Mouse (Mus musculus): Measurements from ENCODE around the gene Med13. TPM values are rescaled to one million over a fixed set of nuclear protein-coding genes. Genes with fewer than 3 reads are reported as not detected.
"Not testable (repeated sequence)": the region's sequence is repeated elsewhere in the genome, so short reads cannot be mapped to it uniquely, and the experiment has no call there.

The Med13 gene
- total RNA-seq, 2 experiments from 2014 or later: 57.9 to 60.9 TPM

DNA sequence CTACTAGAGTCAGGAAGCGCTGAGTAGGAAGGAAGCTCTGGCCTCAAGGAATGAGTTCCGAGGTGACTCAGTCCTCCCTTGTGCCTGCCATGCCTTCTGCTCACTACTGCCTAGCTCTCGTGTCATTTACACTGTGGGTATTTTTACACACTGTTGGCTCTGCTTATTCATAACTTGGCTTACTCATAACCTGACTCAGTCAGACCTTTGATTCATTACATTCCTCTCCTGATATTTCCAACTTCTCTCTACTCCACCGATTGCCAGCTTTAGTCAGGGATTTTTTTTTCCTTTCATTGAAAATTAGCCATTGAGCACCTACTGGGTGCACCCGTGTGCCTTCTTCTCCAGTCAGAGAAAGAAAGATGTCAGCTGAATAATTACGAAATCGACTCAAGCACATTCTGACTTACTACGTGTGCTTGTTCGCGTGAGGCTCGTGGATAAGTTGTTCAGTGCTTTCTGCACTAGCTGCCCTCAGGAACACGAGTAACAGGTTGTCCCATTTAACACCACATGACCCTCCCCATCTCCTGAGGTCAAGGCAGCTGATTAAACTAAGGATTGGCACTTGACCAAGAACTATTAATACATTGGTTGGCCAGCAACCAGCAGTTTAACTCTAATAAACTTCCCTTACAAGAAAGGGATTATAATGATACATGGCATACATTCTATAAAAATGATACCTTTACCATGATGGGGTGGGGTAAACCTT, 23.3 kb upstream of the Med13 start:
- no peak for DNase-seq (ENCODE audit: low spot score in 2 of 2)

DNA sequence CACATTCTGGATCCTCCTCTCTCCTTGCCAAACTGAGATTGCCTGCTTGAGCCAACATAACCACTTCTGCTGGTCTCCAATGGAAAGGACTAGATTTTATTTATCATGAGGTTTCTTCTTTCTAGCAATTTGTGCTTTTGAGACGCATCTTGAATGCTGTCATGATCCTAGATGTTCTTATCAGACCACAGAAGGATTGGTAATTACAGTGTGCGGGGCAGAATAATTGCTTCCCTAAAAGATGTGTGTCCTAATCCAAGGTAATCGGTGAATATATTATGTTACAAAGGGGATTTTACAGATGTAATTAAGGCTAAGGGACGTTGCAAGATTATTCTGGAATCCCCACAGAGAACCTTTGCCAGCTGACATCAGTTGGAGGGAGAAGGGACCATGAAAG, 21.6 kb upstream of the Med13 start:
- no peak for DNase-seq (ENCODE audit: low spot score in 2 of 2)

DNA sequence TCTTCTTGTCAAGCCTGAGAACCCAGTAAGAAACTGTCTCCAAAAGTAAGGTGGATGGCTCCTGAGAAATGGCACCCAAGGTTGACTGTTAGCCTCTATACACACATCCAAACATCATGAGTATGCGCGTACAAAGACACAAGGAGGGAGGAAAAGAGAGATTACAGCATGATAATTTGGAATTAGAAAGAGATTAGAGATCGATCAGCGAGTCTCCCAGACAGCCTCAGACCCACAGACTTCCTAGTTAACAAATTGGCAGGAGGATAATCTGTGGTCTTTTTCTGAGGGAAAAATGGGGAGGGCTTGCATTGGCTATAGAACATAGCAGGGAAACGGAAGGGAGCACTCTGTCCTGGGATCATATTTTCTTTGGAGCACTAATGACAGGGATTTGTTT, 20.4 kb upstream of the Med13 start:
- no peak for DNase-seq (ENCODE audit: low spot score in 2 of 2)

DNA sequence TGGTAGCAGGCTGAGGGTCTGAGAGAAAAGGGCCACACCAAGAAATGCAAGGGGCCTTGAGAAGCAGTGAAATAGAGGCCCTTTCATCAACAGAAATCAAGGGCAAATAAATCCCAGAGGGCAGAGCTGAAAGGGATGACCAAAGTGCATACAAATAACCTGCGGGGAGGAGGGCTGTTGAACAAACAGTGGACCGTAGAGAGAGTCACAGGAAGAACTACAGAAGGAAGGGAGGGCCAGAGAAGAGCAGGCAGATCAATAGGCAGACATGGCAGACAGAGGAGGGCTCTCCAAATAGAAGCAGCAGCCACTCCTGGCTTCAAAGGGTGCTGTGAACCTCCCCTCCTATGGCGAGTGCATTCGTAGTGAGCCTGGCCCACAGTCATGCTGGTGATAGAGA, 19.3 kb upstream of the Med13 start:
- DNase-seq (ENCODE audit: low spot score in 2 of 2): no peak

DNA sequence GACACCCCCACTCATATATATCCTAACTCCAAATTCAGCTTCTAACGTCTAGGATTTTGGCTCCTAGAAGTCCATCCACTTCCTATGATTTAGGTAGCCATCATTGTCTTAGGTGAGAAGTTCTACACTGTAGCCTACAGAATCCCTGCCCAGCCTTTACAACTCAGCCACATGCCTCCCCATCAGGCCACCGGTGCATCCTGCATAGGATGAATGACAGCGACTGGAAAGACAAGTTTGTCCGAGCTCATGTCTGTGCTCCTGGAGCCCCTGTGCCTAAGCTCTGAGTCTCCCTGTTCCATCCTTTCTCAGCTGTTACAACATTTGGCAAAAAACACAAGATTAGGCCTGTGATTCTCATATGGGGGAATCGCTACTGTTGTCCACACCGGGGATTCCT, 17.7 kb upstream of the Med13 start:
- DNase-seq (ENCODE audit: low spot score in 2 of 2): no peak

DNA sequence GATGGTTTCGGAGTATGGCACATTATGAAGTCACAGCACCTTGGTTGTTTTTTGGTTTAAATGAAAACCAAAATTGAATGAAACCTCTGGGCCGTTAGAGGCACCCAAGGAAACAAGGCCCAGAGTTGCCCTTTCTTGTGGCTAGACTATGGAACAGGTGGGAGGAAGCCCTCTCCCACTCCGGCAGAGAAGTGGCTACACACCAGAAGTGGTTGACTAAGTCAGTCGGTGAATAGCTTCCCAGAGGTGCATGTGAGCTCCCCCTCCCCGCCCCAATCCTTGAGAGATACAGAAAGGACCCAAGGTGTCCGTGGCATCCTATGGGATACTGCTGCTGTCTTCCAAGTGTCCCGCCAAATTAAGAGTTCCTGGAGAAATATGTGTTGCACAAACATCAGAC, 13.9 kb upstream of the Med13 start:
- DNase-seq (ENCODE audit: low spot score in 2 of 2): no peak

DNA sequence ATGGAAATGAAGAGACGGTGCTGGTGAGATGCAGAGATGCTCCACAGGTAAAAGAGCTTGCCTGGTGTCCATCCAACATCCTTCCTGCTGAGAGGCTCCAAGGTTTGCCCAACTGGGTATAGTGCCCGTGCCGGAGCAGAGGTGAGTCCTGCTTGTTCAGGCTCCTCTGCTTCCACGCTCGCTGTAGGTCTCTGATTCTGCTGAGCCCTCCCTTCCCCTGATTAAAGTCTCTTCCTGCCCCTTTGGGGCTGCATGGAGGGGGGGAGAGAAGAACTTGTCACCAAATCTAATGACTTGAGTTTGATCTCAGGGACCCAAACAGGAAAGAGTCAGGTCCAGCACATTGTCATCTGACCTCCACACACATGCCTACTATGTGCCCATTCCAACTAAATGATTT, 12.5 kb upstream of the Med13 start:
- DNase-seq (ENCODE audit: low spot score in 2 of 2): no peak

DNA sequence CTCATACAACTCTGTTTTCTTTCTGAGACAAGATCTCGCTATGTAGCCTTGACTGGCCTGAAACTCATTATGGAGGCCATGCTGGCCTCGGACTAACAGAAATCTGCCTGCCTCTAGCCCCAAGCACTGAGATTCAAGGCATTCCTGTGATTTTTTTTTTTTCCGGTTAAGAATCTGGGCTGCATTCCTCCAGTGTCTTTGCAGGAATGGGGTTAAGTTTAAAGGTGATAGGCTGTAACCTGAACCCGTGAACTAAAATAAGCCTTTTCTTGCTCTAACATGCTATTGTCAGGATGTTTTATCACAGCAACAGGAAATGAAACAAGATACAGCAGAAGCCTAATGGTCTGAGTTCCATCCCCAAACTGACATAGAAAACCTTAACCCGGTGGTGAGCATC, 11.6 kb upstream of the Med13 start:
- no peak for DNase-seq (ENCODE audit: low spot score in 2 of 2)

DNA sequence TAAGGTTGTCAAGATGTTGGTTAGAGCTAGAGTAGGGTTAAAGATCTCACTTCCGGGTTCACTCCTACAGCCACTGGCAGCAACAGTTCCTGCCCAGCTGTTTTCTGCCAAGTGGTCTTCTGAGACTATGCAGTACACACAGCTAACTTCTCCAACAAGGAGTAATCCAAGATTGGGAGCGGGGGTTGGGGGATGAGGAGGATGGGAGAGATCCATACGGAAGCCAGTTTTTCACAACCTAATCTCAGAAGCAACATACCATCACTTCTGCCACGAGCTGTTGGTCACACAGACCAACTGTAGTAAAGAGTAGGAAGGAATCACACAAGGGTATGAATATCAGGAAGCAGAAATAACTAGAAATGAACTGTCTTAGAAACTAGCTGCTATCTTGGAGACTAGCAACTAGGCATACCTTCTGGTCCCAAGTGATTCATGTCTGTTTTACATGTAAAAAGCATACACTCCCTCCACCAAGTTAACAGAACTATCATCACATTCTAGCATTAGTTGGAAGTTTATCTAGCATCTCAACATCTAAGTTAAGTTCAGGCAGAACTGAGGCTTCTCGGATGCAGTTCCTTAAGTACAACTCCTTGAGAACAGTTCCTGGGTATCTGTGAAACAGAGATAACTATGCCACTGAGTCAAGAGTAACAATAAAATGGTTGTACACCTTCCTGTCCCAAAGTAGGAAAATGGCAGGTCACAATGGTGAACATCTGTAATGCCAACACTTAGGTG, 7.5 kb upstream of the Med13 start:
- no peak for DNase-seq (ENCODE audit: low spot score in 2 of 2)

DNA sequence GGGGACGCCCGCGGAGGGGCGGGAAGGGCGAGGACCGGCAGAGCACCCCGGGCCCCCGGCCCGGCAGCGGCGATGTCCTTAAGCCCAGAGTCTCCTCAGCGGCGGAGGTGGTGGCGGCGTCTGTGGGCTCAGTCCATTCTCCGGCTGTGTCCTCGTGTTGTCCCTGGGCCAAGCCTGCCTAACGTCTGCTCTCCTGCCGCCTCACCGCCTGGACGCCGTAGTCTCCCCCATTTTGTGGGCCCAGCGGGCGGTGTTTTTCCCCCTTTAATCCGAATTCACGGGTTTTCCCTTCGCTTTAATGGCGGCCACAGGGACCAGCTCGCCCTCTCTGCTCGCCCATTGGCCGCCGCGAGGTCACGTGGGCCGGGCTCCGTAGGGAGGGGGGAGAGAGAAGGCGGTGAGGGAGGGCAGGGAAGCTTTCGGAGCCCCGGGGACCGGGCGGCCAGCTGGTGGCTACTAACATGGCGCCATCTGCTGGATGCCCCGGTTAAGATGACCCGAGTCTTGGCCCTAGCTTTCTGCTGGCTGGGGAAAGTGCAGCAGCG, 654 bp upstream of the Med13 start:
- peak; percentile 97 to 98 for DNase-seq (ENCODE audit: low spot score in 2 of 2)

DNA sequence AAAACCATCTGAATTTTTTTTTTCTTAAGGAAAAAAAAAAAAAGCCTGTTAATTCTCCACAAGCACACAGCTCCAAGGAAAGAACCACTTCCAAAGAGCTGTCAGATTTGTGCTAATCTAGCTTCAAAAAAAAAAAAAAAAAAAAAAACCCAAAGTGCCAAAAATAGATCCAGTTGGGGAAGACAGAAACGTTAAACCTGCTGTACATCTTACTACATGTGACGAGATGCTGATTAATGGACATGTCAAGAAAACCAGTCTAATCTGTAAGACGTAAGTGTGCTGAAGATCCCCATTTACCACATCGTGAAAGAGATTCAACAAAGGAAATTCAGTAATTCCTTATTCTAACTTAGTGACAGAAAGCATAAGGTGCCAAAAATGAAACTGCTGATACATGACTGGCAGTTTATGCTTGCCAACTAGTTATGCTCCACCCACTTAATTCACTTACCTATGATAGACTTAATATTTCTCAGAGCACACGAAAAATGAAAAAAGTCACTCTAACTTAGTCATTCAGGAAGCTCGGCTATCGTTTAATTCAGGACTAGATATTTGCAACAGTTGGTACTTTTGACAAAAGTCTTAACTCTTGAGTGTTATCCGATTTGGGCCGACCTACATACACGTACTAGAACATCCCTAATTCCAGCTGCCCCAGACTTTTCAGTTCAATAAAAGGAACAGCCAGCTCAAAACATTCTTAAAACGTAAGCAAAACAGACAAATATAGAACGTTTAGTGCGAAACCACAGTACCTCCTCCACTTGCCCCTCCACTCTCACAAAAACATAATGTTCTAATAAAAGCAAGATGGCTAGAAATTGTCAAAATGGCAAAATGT, 1.2 kb downstream of the Med13 start:
- no peak for DNase-seq (ENCODE audit: low spot score in 2 of 2)

DNA sequence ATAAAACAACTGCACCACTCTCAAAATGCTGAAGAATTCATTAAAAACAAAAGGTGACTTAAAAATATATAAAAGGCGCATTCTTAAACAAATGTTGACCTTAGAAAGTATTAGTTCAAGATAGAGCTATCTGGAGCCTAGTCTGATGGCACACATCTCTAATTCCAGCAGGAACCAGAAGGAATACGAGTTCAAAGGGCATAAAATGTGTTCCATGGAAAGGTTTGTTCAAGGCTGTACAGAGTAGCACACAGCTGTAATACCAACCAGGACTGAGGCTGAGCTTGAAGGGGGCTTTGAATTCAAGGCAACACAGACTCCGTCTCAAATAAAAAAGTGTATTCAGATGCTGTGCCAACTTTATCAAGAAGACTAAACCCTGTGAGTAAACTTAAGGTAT, 3.8 kb downstream of the Med13 start:
- DNase-seq (ENCODE audit: low spot score in 2 of 2): no peak

DNA sequence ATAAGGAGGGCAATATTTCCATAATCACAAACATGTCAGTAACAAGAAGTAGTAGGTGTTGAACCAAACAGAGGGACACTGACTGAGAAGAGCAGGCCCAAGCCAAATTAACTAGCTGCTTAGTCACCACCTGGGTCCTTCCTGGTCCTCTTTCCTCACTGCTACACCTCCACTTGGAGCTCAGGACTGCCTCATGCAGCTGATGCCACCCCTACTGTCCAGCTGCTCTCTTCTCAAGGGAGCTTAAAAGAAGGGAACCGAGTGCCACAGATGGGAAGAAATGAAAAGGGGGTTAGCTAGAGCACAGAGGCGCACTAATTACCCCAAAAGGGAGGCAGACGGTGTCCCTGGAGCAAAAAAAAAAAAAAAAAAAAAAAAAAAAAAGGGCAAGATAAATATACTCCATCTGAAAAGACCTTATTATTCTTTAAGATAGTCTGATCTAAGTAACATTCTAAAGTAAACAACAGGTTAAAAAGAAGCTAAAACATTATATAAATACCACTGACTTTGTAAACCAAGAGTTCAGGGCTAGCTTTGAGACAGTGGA, 5.6 kb downstream of the Med13 start:
- no peak for DNase-seq (ENCODE audit: low spot score in 2 of 2)

DNA sequence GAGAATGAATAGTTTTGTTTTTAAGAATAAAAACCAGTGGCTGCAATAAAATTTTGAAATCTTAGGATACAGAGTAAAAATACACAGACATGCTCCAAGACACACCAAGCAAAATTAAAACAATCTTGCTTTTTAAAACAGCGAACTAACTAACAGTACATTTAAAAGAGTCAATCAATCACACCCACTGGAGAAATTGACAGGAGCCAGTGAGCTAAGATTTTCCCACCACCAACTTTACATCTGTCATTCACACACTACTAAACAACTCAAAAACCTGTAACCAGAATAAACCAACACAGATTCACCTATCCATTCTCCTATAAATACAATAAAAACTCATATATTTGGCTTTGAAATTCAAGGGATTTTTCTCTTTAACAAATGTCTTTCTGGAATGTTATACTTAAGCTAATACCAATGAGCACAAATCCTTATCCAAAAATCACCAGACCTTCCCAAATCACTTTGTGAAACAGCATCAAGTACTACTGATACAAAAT, 6.7 kb downstream of the Med13 start:
- no peak for DNase-seq (ENCODE audit: low spot score in 2 of 2)

DNA sequence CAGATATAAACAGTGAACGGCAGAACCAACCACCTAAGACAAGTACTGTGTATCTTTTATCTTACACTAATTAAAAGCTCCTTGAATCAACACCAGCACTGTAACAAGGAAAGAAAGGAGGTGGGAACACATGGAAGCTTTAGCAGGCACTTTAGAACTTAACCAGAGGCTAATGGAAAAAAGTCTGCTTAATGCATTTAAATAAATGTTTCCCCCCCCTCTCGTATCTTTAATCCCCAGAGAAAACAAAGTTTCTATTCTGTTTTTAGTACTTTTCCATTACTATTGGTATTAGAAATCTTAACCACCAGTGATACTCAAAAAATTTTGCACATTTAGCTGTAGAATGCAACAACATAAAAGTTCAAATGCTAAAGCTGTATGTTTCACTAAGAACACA, 8.1 kb downstream of the Med13 start:
- DNase-seq (ENCODE audit: low spot score in 2 of 2): no peak

DNA sequence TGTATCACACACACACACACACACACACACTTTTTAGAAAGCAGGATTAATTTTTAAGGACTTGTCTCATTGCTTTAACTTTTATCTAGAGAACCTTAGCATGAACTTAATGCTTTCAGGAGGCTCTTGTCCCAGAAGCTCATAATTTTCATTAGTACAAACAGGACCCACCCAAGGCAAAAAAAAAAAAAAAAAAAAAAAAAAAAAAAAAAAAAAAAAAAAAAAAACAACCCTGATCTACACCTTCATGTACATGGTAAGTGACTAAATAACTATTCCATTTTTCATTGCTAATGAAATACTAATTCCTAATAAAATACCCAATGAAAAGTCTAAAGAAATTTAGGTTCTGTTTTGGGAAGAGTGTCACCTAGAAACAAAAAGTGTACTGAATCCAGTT, 8.5 kb downstream of the Med13 start:
- no peak for DNase-seq (ENCODE audit: low spot score in 2 of 2)

DNA sequence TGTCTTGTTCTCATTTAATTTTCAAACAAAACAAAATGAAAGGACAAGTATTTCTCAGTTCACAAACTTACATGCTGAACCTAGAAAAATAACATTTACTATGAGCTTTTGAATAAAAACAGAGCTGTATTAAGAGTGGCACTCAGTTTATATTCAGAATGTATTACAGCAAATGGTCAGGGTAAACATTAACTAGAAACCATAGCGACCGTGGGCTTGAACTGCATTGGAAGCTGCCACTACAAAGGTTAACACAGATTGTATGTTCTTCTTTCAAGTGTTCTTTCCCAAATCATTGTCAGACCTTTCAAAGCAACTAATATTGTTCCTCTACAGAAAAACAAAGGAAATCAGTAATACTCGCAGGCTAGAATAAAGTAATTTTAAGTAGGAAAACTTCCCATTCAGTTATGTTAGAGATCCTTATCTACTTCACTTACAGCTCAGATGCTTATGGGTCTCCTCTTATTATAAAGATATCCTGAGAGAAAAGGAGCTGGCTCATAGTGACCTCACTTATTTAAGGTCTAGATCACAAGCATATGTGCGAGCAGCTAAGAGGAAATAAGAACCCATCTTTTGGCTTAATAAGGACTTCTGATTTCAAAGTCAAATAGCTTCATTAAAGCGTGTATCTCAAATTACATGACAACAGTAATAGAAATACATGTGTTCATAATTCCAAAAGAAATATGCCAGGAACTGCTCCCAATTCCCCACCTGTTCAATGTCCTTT, 9.8 kb downstream of the Med13 start:
- no peak for DNase-seq (ENCODE audit: low spot score in 2 of 2)

DNA sequence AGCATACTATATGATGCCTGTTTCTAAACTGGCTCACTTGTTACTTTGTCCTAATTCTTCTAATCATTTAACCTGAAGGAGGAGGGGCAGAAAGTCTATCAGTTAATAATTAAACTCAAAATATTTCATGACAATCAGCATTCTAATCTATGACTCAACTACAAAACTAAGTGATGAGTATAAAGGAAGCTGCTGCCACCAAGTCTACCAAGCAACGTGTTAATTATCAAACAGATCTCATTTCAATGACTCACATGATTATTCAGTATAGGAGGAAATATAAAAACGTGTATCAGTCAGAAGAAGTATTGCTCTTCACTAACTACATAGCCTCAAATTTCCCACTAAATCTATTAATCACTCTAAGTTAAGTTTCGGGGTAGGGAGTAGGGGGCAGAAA, 10.9 kb downstream of the Med13 start:
- no peak for DNase-seq (ENCODE audit: low spot score in 2 of 2)

DNA sequence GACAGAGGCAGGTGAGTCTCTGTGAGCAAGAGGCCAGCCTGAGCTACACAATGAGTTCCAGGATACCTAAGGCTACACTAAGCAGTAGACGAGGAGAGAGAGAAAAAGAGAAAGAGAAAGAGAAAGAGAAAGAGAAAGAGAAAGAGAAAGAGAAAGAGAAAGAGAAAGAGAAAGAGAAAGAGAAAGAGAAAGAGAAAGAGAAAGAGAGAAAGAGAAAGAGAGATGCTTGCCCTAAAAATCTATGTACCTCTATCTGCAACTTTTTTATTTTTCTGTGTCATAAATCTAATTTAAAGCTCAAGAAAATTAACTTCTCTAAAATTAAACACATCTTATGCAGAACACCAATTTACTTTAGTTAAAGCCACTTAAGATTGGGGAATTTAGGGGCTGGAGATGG, 12.5 kb downstream of the Med13 start:
- DNase-seq (ENCODE audit: low spot score in 2 of 2): not testable (repeated sequence)

DNA sequence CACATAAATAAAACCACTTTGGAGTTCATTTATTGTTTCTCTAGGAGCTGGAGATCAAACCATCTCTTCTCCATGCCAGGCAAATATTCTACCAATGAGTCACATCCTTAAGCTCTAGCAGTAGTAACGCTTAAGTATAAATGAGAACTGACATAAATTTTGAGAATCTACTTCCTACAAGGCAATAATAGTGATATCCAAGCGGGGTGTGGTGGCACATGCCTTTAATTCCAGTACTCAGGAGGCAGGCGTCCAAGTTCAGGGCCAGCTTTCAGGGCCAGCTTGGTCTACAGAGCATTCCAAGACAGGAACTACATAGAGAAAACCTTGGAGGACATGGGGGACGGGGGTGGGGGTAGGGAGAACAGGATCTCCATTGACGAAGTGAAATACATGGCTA, 33.2 kb downstream of the Med13 start:
- DNase-seq (ENCODE audit: low spot score in 2 of 2): no peak

DNA sequence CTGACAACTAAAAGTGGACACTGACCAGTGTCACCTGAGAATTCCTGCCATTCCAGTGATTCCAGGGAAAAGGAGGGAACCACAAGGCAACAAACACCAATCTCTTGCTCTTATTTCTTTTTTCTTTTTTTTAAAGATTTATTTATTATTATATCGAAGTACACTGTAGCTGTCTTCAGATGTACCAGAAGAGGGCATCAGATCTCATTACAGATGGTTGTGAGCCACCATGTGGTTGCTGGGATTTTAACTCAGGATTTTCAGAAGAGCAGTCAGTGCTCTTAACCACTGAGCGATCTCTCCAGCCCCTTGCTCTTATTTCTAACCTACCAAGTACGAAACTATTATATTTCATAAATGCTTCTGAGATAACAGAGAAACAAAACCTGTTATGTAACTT, 42.4 kb downstream of the Med13 start:
- DNase-seq (ENCODE audit: low spot score in 2 of 2): not testable (repeated sequence)
